Mouse (Mus musculus) bone marrow, adult 2 months (tissue): ENCODE results near the gene Ldoc1.

ENCODE experiments used
- CTCF ChIP-seq: fragments of 200-500 bp; IDR thresholded peaks from 2 replicates; pipeline ENCODE4 v1.5.1; 2011; ENCODE audit warnings: low read length, control low read depth; ENCODE audit not compliant: control insufficient read depth, insufficient read depth
- POLR2A ChIP-seq: fragments of 200-500 bp; IDR thresholded peaks from 2 replicates; pipeline ENCODE4 v1.6.1; 2011; ENCODE audit warnings: low read depth, mild to moderate bottlenecking, control low read depth, low read length, borderline replicate concordance; ENCODE audit not compliant: control insufficient read depth

- TF ChIP-seq CTCF, result no peak
- no peak for TF ChIP-seq POLR2A
These were observed 14.0 kb downstream of the Ldoc1 start for GRCm38 (mm10) chrX:61723029-61723980.
